Mouse (Mus musculus): ENCODE measurements around the gene Zyx. TPM values are rescaled to one million over a fixed set of nuclear protein-coding genes. Genes with fewer than 3 reads are reported as not detected.

Gene Zyx
- total and polyA plus RNA-seq, 2 experiments from 2014 or later = 62.7 to 71.7 TPM

GRCm38 (mm10) chr6:42398998-42399397, 49.6 kb downstream of the Zyx start:
- 100% methylated on average over 1 of the region's 1 CpGs for WGBS
- TF ChIP-seq CTCF (IDR thresholded peaks at IDR 0.05) = no peak
- no peaks in the 10 kb centered on the region for H3K36me3 ChIP-seq (ENCODE audit: insufficient read depth, low read length)
- no peak overlapping the region for H3K27ac ChIP-seq (ENCODE audit: low read depth, low read length)
- no peak overlapping the region for H3K4me2 ChIP-seq (ENCODE audit: low read depth, low read length, poor library complexity, severe bottlenecking)
- ATAC-seq (ENCODE audit: low FRiP score) (no peak), DNase-seq (ENCODE audit: low spot score) (no peak)
- no peak overlapping the region for H3K4me3 ChIP-seq (ENCODE audit: low read depth, low read length)
- no peaks in the 10 kb centered on the region for H3K27me3 ChIP-seq (ENCODE audit: insufficient read depth, low read length)
- no peaks in the 10 kb centered on the region for H3K4me1 ChIP-seq (ENCODE audit: insufficient read depth, low read length)
- no peaks in the 10 kb centered on the region for H3K9me3 ChIP-seq (ENCODE audit: low read length)
- H3K9ac ChIP-seq (replicated peaks; ENCODE audit: low read length, poor library complexity, severe bottlenecking) = no peak overlapping the region

GRCm38 (mm10) chr6:42399938-42400337, 50.5 kb downstream of the Zyx start, which contains the start of gene Tas2r143:
TSS of gene Tas2r143 (plus strand) at chr6:42400238.
- Histone ChIP-seq H3K4me2 (ENCODE audit: low read depth, low read length, poor library complexity, severe bottlenecking) (no peak within 1 kb of the TSS), H3K27me3 (ENCODE audit: insufficient read depth, low read length) (no peaks in the 10 kb centered on the region), H3K9ac (replicated peaks; ENCODE audit: low read length, poor library complexity, severe bottlenecking) (no peak within 1 kb of the TSS), H3K36me3 (ENCODE audit: insufficient read depth, low read length) (no peaks in the 10 kb centered on the region), H3K9me3 (ENCODE audit: low read length) (no peaks in the 10 kb centered on the region), H3K27ac (ENCODE audit: low read depth, low read length) (no peak within 1 kb of the TSS), H3K4me1 (ENCODE audit: insufficient read depth, low read length) (no peaks in the 10 kb centered on the region), H3K4me3 (ENCODE audit: low read depth, low read length) (no peak within 1 kb of the TSS)
- 88% methylated on average over 1 of the region's 1 CpGs for WGBS
- no peak for TF ChIP-seq CTCF (IDR thresholded peaks at IDR 0.05)
- DNase-seq (ENCODE audit: low spot score) (no peak), ATAC-seq (ENCODE audit: low FRiP score) (no peak)

GRCm38 (mm10) chr6:42405134-42405533, 55.7 kb downstream of the Zyx start, which contains the start of gene Tas2r135:
TSS of gene Tas2r135 (plus strand) at chr6:42405434.
- H3K4me2 ChIP-seq (ENCODE audit: low read depth, low read length, poor library complexity, severe bottlenecking) = no peak within 1 kb of the TSS
- no peak for DNase-seq (ENCODE audit: low spot score)
- 89% methylated on average over 2 of the region's 2 CpGs for WGBS
- no peaks in the 10 kb centered on the region for H3K27me3 ChIP-seq (ENCODE audit: insufficient read depth, low read length)
- H3K36me3 ChIP-seq (ENCODE audit: insufficient read depth, low read length) = no peaks in the 10 kb centered on the region
- H3K9ac ChIP-seq (replicated peaks; ENCODE audit: low read length, poor library complexity, severe bottlenecking) = no peak within 1 kb of the TSS
- no peak for TF ChIP-seq CTCF (IDR thresholded peaks at IDR 0.05)
- H3K4me3 ChIP-seq (ENCODE audit: low read depth, low read length) = no peak within 1 kb of the TSS
- H3K9me3 ChIP-seq (ENCODE audit: low read length) = no peaks in the 10 kb centered on the region
- no peak within 1 kb of the TSS for H3K27ac ChIP-seq (ENCODE audit: low read depth, low read length)
- no peak for ATAC-seq (ENCODE audit: low FRiP score)
- H3K4me1 ChIP-seq (ENCODE audit: insufficient read depth, low read length) = no peaks in the 10 kb centered on the region

Other genes starting within 250 kb of the Zyx start
- gene Tas2r139, start 208.7 kb upstream of the Zyx start, total RNA-seq (2014; rRNA removed) = not detected in 2 replicates
- not detected in 2 replicates for gene Tas2r139, start 208.7 kb upstream of the Zyx start, polyA plus RNA-seq (2015; fragmentation: Nextera tagmentation; extraction: Ambion mirVana)
- gene Tas2r144, start 134.3 kb upstream of the Zyx start, total RNA-seq (2014; rRNA removed) = not detected in 2 replicates
- not detected in 2 replicates for gene Tas2r144, start 134.3 kb upstream of the Zyx start, polyA plus RNA-seq (2015; fragmentation: Nextera tagmentation; extraction: Ambion mirVana)
- 5.4 and 9.0 TPM in 2 replicates for gene Gstk1, start 103.7 kb upstream of the Zyx start, total RNA-seq (2014; rRNA removed)
- gene Gstk1, start 103.7 kb upstream of the Zyx start, polyA plus RNA-seq (2015; fragmentation: Nextera tagmentation; extraction: Ambion mirVana) = 10.4 and 12.3 TPM in 2 replicates
- gene Tmem139, start 87.7 kb upstream of the Zyx start, total RNA-seq (2014; rRNA removed) = not detected in 2 replicates
- gene Tmem139, start 87.7 kb upstream of the Zyx start, polyA plus RNA-seq (2015; fragmentation: Nextera tagmentation; extraction: Ambion mirVana) = 0.14 and 0.15 TPM in 2 replicates
- 42.6 and 50.7 TPM in 2 replicates for gene Casp2, start 84.6 kb upstream of the Zyx start, total RNA-seq (2014; rRNA removed)
- gene Casp2, start 84.6 kb upstream of the Zyx start, polyA plus RNA-seq (2015; fragmentation: Nextera tagmentation; extraction: Ambion mirVana) = 17.9 and 18.4 TPM in 2 replicates
- 1.2 and 2.4 TPM in 2 replicates for gene Clcn1, start 62.9 kb upstream of the Zyx start, total RNA-seq (2014; rRNA removed)
- gene Clcn1, start 62.9 kb upstream of the Zyx start, polyA plus RNA-seq (2015; fragmentation: Nextera tagmentation; extraction: Ambion mirVana) = 1.0 and 1.3 TPM in 2 replicates
- 55.6 and 59.6 TPM in 2 replicates for gene Fam131b, start 25.0 kb upstream of the Zyx start, total RNA-seq (2014; rRNA removed)
- 5.6 and 6.0 TPM in 2 replicates for gene Fam131b, start 25.0 kb upstream of the Zyx start, polyA plus RNA-seq (2015; fragmentation: Nextera tagmentation; extraction: Ambion mirVana)
- 0.71 and 1.1 TPM in 2 replicates for gene Epha1, start 23.6 kb downstream of the Zyx start, total RNA-seq (2014; rRNA removed)
- 0.58 and 0.74 TPM in 2 replicates for gene Epha1, start 23.6 kb downstream of the Zyx start, polyA plus RNA-seq (2015; fragmentation: Nextera tagmentation; extraction: Ambion mirVana)
- not detected in 2 replicates for gene Tas2r143, start 50.6 kb downstream of the Zyx start, total RNA-seq (2014; rRNA removed)
- gene Tas2r143, start 50.6 kb downstream of the Zyx start, polyA plus RNA-seq (2015; fragmentation: Nextera tagmentation; extraction: Ambion mirVana) = not detected in 2 replicates
- gene Tas2r135, start 55.8 kb downstream of the Zyx start, total RNA-seq (2014; rRNA removed) = not detected in 2 replicates
- not detected in 2 replicates for gene Tas2r135, start 55.8 kb downstream of the Zyx start, polyA plus RNA-seq (2015; fragmentation: Nextera tagmentation; extraction: Ambion mirVana)
- not detected in 2 replicates for gene Tas2r126, start 84.9 kb downstream of the Zyx start, total RNA-seq (2014; rRNA removed)
- not detected in 2 replicates for gene Tas2r126, start 84.9 kb downstream of the Zyx start, polyA plus RNA-seq (2015; fragmentation: Nextera tagmentation; extraction: Ambion mirVana)
- gene Olfr458, start 115.6 kb downstream of the Zyx start, total RNA-seq (2014; rRNA removed) = not detected in 2 replicates
- not detected in 2 replicates for gene Olfr458, start 115.6 kb downstream of the Zyx start, polyA plus RNA-seq (2015; fragmentation: Nextera tagmentation; extraction: Ambion mirVana)
- gene Olfr457, start 126.7 kb downstream of the Zyx start, total RNA-seq (2014; rRNA removed) = not detected in 2 replicates
- not detected in 2 replicates for gene Olfr457, start 126.7 kb downstream of the Zyx start, polyA plus RNA-seq (2015; fragmentation: Nextera tagmentation; extraction: Ambion mirVana)
- gene Olfr456, start 137.6 kb downstream of the Zyx start, total RNA-seq (2014; rRNA removed) = not detected in 2 replicates
- gene Olfr456, start 137.6 kb downstream of the Zyx start, polyA plus RNA-seq (2015; fragmentation: Nextera tagmentation; extraction: Ambion mirVana) = not detected in 2 replicates
- gene Olfr455, start 198.0 kb downstream of the Zyx start, total RNA-seq (2014; rRNA removed) = not detected in 2 replicates
- not detected in 2 replicates for gene Olfr455, start 198.0 kb downstream of the Zyx start, polyA plus RNA-seq (2015; fragmentation: Nextera tagmentation; extraction: Ambion mirVana)
- gene Tcaf3, start 248.1 kb downstream of the Zyx start, total RNA-seq (2014; rRNA removed) = not detected in 2 replicates
- not detected in 2 replicates for gene Tcaf3, start 248.1 kb downstream of the Zyx start, polyA plus RNA-seq (2015; fragmentation: Nextera tagmentation; extraction: Ambion mirVana)